Mouse (Mus musculus) intestine, embryonic 14.5 days (tissue): ENCODE results near the gene Nptx1. TPM values are rescaled to one million over a fixed set of nuclear protein-coding genes. Genes with fewer than 3 reads are reported as not detected.

Experiments
- ATAC-seq: fragments of 200-750 bp; cut with Nextera tagmentation; replicated peaks from 2 replicates; pipeline ENCODE4 v1.8.0; 2017; ENCODE audit warnings: low read depth, moderate number of reproducible peaks, moderate TSS enrichment, moderate library complexity; ENCODE audit not compliant: low FRiP score, low TSS enrichment
- DNase-seq: peaks from one replicate; pipeline ENCODE4 v3.0.0-alpha.2; 2018; ENCODE audit warnings: low spot score
- H3K27ac ChIP-seq: fragments of 300-500 bp; sonication (generic); 2 replicates; pipeline ENCODE4 v1.5.1; 2014; ENCODE audit warnings: low read depth, mild to moderate bottlenecking, control low read depth
- H3K27me3 ChIP-seq: fragments of 300-500 bp; sonication (generic); replicated peaks from 2 replicates; pipeline ENCODE4 v1.6.1; 2014; ENCODE audit warnings: low read length, control low read depth; ENCODE audit not compliant: control insufficient read depth, insufficient read depth
- H3K36me3 ChIP-seq: fragments of 300-500 bp; sonication (generic); 2 replicates; pipeline ENCODE4 v1.6.1; 2014; ENCODE audit warnings: low read length, control low read depth; ENCODE audit not compliant: control insufficient read depth, insufficient read depth
- H3K4me1 ChIP-seq: fragments of 300-500 bp; sonication (generic); replicated peaks from 2 replicates; pipeline ENCODE4 v1.6.1; 2014; ENCODE audit warnings: low read length, control low read depth, mixed read lengths; ENCODE audit not compliant: control insufficient read depth, insufficient read depth
- H3K4me2 ChIP-seq: fragments of 300-500 bp; sonication (generic); 2 replicates; pipeline ENCODE4 v1.6.1; 2014; ENCODE audit warnings: low read length
- H3K4me3 ChIP-seq: fragments of 300-500 bp; sonication (generic); 2 replicates; pipeline ENCODE4 v1.5.1; 2014; ENCODE audit warnings: low read depth, low read length, control low read depth, mixed read lengths
- H3K9ac ChIP-seq: fragments of 300-500 bp; sonication (generic); 2 replicates; pipeline ENCODE4 v1.6.1; 2014; ENCODE audit warnings: mild to moderate bottlenecking, low read length
- H3K9me3 ChIP-seq: fragments of 300-500 bp; sonication (generic); 2 replicates; pipeline ENCODE4 v1.6.1; 2016; ENCODE audit warnings: low read length, control low read depth; ENCODE audit not compliant: control insufficient read depth
- WGBS: fragments of 180-500 bp; shearing (Covaris S2); extraction: QIAGEN DNeasy Blood & Tissue Kit; methylation state at CpG from one replicate; pipeline ENCODE4 v1.1.7; 2014; 5-methylcytosine and 5-hydroxymethylcytosine counted together
- polyA plus RNA-seq: library from polyadenylated mRNA; unstranded; fragments of >200 nt; fragmentation: Nextera tagmentation; extraction: Ambion mirVana; gene quantifications from 2 replicates; pipeline ENCODE4 v1.2.1, GENCODE M21; 2014

Nptx1 gene
- polyA plus RNA-seq, result 1.3 and 2.4 TPM in 2 replicates

DNA sequence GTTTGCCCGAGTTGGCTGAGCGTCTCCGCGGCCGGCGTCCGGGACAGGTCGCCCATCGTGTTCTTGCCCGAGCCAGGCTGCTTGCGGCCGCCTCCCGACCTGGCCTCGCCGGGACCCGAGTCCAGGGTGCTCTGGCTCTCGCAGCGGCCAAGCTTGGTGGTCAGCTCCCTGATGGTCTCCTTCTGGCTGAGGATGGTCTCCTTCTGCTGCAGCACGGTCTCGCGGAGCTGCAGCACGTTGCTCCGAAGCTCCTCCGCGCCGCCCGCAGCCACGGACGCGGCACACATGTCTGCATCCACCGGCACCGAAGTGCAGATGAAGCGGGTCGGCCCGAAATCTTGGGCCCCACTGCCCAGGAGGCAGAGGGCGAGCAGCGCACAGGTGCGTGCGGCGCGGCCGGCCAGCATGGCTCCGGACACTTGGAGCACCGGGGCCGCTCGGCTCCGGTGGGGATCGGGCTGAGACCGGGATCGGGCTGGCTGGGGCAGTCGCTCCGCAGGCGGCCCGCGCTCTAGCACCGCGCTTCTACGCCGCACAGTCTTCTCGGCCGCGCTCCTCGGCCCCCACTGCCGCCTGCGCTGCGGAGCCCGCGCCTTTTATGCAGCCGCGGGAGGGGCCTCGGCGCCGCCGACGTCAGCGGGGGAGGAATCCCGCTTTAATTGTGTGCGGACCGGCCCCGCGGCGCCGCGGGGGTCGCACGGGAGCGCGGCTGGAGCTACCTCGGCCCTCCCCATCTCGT, at the start of gene Nptx1:
Nptx1 (minus strand) TSS at position 571 of the 739 bp plus-strand sequence.
- WGBS, result under 1% methylated on average over 75 of the region's 90 CpGs
- H3K9ac ChIP-seq, result peak within 1 kb of the TSS; percentile 43
- DNase-seq (peak; percentile 80), ATAC-seq (no peak; the same call in 1 of the 2 replicates)
- peak within 1 kb of the TSS; percentile 52 for H3K4me3 ChIP-seq
- H3K36me3 ChIP-seq, result no peaks in the 10 kb centered on the region
- H3K27ac ChIP-seq, result no peak within 1 kb of the TSS
- peaks cover 28% of the 10 kb centered on the region for H3K4me1 ChIP-seq
- H3K9me3 ChIP-seq, result no peaks in the 10 kb centered on the region
- H3K27me3 ChIP-seq, result peaks cover 80% of the 10 kb centered on the region
- H3K4me2 ChIP-seq, result peak within 1 kb of the TSS; percentile 99

- no peaks in the 10 kb centered on the region for H3K9me3 ChIP-seq
- H3K27me3 ChIP-seq, result no peaks in the 10 kb centered on the region
- DNase-seq (no peak), ATAC-seq (no peak)
- WGBS, result 32% methylated on average over 3 of the region's 3 CpGs
- no peak overlapping the region for H3K27ac ChIP-seq
- no peaks in the 10 kb centered on the region for H3K36me3 ChIP-seq
- H3K4me3 ChIP-seq, result no peak overlapping the region
- H3K4me1 ChIP-seq, result 0 out of 2 replicates have a peak, but pooled peaks cover 4% of the 10 kb centered on the region
- no peak overlapping the region for H3K9ac ChIP-seq
- no peak overlapping the region for H3K4me2 ChIP-seq
Observed at GRCm38 (mm10) chr11:119593966-119594365, 46.4 kb upstream of the Nptx1 start.

- Histone ChIP-seq H3K4me2 (no peak overlapping the region), H3K9ac (no peak overlapping the region), H3K9me3 (no peaks in the 10 kb centered on the region), H3K4me3 (no peak overlapping the region), H3K36me3 (no peaks in the 10 kb centered on the region), H3K27ac (no peak overlapping the region), H3K4me1 (peaks cover 6% of the 10 kb centered on the region), H3K27me3 (no peaks in the 10 kb centered on the region)
- 81% methylated on average over 7 of the region's 7 CpGs for WGBS
- no peak for ATAC-seq
- no peak for DNase-seq
Observed at GRCm38 (mm10) chr11:119589242-119589641, 41.7 kb upstream of the Nptx1 start.

DNA sequence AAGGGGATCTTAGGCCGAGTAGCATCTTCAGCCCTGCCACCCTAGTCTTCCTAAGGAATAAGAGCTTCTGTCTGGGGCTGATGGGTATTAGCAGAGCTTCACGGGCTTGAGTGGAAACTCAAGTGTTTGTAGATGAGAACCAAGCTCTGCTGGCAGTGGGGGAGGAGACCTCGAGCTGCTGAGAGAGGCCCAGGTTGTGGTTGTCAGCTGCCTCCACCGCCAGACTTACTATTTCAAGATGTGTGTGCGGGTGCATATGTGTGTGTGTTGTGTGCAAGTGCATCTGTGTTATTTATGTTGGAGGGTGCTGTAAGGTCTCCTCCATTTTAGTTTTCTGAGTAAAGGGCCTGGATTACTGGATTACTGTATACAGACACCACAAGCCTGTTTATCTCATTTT, 39.6 kb upstream of the Nptx1 start:
- no peak for DNase-seq
- Histone ChIP-seq H3K9me3 (no peaks in the 10 kb centered on the region), H3K36me3 (no peaks in the 10 kb centered on the region), H3K9ac (no peak overlapping the region), H3K4me3 (no peak overlapping the region), H3K27ac (no peak overlapping the region), H3K4me2 (no peak overlapping the region), H3K4me1 (peaks cover 6% of the 10 kb centered on the region), H3K27me3 (no peaks in the 10 kb centered on the region)
- no peak for ATAC-seq
- 47% methylated on average over 5 of the region's 5 CpGs for WGBS

DNA sequence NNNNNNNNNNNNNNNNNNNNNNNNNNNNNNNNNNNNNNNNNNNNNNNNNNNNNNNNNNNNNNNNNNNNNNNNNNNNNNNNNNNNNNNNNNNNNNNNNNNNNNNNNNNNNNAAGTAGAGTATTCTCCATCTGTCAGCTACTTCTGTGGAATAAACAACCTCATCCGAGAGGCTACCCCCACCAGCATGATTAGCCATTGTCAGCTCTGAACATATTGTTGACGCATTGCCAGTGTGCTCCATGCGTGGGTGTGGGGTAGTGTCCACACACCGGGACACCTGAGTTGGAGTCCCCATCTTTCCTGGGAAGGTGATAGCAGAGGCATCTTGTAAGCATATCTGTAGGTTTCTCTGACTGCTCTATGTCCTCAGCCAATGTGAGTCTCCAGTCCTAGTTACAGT, 39.0 kb upstream of the Nptx1 start:
- H3K27ac ChIP-seq, result no peak overlapping the region
- H3K27me3 ChIP-seq, result no peaks in the 10 kb centered on the region
- ATAC-seq (no peak), DNase-seq (no peak)
- WGBS, result 62% methylated on average over 4 of the region's 4 CpGs
- H3K4me3 ChIP-seq, result no peak overlapping the region
- H3K4me1 ChIP-seq, result peaks cover 6% of the 10 kb centered on the region
- no peaks in the 10 kb centered on the region for H3K36me3 ChIP-seq
- no peak overlapping the region for H3K9ac ChIP-seq
- no peaks in the 10 kb centered on the region for H3K9me3 ChIP-seq
- H3K4me2 ChIP-seq, result no peak overlapping the region

- Histone ChIP-seq H3K27ac (no peak overlapping the region), H3K4me3 (no peak overlapping the region), H3K36me3 (no peaks in the 10 kb centered on the region), H3K27me3 (no peaks in the 10 kb centered on the region), H3K9ac (no peak overlapping the region), H3K4me2 (no peak overlapping the region), H3K9me3 (no peaks in the 10 kb centered on the region), H3K4me1 (peaks cover 9% of the 10 kb centered on the region)
- ATAC-seq (no peak), DNase-seq (no peak)
- WGBS, result 93% methylated on average over 2 of the region's 2 CpGs
Observed at GRCm38 (mm10) chr11:119577721-119578120, 30.2 kb upstream of the Nptx1 start.

DNA sequence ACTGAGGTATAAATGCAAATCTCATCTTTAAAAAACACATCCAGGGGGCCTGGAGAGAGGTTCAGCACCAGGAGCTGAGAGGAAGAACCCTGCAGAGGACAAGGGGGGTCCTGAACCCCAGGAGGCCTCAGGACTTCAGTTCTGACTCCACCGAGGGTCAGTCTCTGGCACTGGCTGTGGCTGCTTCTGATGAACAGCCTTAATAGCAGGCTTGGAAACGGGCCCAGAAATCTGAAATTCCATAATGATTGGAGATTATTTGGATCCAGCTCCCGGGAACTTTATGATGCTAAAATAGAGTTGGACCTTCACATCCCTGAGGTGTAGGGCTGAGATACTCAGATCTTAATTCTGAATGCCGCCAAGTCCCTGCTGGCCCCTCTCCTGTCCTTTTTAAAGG, 29.3 kb upstream of the Nptx1 start:
- no peak for DNase-seq
- WGBS, result 9% methylated on average over 4 of the region's 4 CpGs
- Histone ChIP-seq H3K4me2 (no peak overlapping the region), H3K27ac (no peak overlapping the region), H3K36me3 (no peaks in the 10 kb centered on the region), H3K27me3 (no peaks in the 10 kb centered on the region), H3K4me1 (peaks cover 9% of the 10 kb centered on the region), H3K9me3 (no peaks in the 10 kb centered on the region), H3K9ac (no peak overlapping the region), H3K4me3 (no peak overlapping the region)
- ATAC-seq, result no peak

DNA sequence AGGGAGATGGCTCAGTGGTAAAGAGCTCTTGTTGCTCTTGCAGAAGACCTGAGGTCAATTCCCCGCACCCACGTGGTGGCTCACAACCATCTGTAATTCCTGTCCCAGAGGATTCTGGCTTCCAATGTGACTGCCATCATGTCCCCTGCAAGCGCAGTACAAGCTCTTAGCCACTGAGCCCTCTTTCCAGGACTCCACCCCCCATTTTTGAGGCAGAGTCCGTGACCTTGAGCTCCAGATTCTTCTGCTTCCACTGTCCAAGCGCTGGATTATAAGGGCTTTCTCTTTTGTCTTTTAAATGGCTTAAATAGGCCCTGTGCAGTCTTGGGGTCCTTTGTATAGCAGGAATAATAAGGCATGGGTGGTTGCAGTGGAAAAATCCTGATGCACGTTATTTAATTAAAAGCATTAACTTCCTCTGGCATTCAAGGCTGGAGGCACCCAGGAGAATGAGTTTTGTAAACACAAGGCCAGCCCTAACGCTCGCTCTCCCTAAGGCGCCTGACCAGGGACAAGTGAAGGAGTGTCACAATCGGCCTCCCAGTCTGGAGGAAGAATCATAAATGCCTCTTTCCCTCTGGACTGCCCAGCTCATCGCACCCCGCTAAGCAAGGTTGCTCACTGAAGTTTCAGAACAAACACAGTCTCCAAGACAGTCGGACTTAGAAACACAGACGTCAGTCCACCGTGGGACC, 24.9 kb upstream of the Nptx1 start:
- Histone ChIP-seq H3K4me2 (no peak overlapping the region), H3K9me3 (no peaks in the 10 kb centered on the region), H3K9ac (no peak overlapping the region), H3K27ac (no peak overlapping the region), H3K4me1 (peaks cover 9% of the 10 kb centered on the region), H3K27me3 (no peaks in the 10 kb centered on the region), H3K36me3 (no peaks in the 10 kb centered on the region), H3K4me3 (no peak overlapping the region)
- no peak for ATAC-seq
- WGBS, result 62% methylated on average over 15 of the region's 15 CpGs
- no peak for DNase-seq
